Mouse (Mus musculus) olfactory bulb, adult 2 months (tissue): ENCODE measurements around the gene Tmem191c.

Experiments used
- CTCF ChIP-seq: fragments of 200-500 bp; IDR thresholded peaks from 2 replicates; pipeline ENCODE4 v1.5.1; 2012; ENCODE audit warnings: low read depth, mild to moderate bottlenecking, low read length, moderate library complexity; ENCODE audit not compliant: insufficient read depth
- POLR2A ChIP-seq: fragments of 200-500 bp; IDR thresholded peaks from 2 replicates; pipeline ENCODE4 v1.6.1; 2012; ENCODE audit warnings: mild to moderate bottlenecking, low read depth, low read length, moderate library complexity; ENCODE audit not compliant: insufficient read depth

- TF ChIP-seq CTCF (no peak), POLR2A (no peak)
Measured at GRCm38 (mm10) chr16:17252841-17253240, 23.0 kb upstream of the Tmem191c start.
